Mouse (Mus musculus): Measurements from ENCODE around the gene Enpp1.

- no peak for TF ChIP-seq CTCF (IDR thresholded peaks at IDR 0.05; ENCODE audit: control insufficient read depth, insufficient read depth, insufficient replicate concordance, low read depth, low read length)
- TF ChIP-seq POLR2A (IDR thresholded peaks at IDR 0.05; ENCODE audit: control insufficient read depth, low read depth, low read length) = no peak
Observed at GRCm38 (mm10) chr10:24603727-24604126, 108.2 kb downstream of the Enpp1 start.
